Mouse (Mus musculus): ENCODE data around the gene Uqcrh.

DNA sequence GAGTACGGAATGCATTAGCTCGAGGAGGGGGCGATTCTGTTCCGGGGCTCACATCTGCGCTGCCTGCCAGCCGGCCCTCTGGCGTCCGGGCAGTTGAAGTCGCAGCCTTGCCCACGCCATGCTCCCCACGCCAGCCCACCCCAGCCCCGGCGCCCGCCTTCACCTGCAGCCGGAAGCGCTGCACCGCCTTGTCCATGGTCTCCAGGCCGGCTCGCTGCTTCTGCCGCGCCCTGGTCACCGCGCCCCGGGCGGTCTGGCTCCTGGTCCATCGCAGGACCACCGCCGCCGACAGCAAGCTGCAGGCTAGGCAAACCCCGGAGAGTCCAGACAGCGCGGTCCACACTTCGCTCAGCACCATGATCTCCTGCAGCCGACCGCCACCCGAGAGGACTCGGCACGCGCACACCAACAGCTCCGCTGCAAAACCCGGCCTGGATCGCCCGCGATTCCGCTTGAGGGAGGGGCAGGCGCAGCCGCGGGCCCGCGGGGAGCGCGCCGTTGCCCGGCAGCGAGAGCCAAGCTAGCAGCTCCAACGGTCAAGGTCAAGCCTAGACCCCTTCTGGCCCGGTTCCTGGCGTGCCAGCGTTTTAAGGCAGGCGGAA lies 57.5 kb downstream of the Uqcrh start:
- TF ChIP-seq POLR2A (IDR thresholded peaks at IDR 0.05; ENCODE audit: insufficient read depth, low read length) (no peak), CTCF (IDR thresholded peaks at IDR 0.05; ENCODE audit: low read depth, low read length) (no peak)
